Mouse (Mus musculus): ENCODE data around the gene Odf3l1.

Gene Odf3l1

DNA sequence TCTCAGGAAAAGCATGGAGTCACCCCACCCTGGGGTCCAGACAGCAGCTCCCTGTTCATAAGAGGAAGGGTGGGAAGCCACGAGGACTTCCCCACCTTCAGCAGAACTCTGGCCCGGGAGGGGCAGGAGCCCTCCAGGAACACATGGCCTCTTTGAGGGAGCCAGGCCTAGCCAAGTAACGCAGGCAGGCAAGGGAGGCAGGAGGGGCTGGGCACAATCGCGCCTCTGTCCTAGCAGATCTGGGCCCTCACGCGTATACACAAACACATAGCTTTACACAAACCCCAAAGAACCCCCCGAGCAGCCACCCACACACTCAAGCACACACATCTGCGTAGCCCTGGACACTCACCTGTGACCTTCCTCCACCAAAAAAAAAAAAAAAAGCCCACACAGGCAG, 16.3 kb upstream of the Odf3l1 start:
- no peak for DNase-seq

DNA sequence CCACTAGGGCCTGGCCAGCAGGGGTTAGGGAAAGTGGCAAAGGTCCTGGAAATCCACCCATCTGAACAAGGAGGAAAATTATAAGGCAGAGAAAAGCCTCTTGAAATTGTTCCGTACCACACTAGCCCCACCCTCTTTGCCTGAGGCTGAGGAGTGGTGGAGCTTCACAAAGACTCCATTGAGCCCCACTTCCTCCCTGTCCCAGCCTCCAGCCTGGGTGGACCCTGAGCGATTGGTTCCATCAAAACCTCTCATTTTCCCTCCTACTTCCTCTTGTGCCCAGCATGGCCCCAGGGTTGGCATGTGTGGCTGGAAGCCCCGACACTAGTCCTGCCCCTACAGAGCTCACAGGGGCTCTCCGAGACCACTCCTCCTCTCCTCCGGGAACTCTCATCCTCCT, 12.8 kb upstream of the Odf3l1 start:
- DNase-seq = no peak

DNA sequence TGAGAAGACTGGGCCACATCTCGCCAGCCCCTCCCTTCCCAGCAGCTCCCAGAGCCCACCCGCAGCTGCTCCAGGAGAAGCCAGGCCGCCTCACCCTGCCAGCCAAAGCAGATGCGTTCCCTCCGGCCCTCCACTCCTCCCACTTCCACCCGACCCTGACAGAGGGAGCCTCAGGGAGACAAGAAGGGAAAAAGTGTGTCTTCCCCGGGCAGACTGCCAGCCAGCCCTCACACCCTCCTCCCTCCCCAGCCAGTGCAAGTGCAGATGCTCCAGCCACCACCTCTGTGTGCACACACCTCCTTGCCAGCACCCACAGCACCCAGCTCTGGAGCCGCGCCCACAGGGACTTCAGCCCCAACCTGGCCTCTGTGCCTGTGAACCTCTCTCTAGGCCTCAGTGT, 12.3 kb upstream of the Odf3l1 start:
- DNase-seq = peak; percentile 54

DNA sequence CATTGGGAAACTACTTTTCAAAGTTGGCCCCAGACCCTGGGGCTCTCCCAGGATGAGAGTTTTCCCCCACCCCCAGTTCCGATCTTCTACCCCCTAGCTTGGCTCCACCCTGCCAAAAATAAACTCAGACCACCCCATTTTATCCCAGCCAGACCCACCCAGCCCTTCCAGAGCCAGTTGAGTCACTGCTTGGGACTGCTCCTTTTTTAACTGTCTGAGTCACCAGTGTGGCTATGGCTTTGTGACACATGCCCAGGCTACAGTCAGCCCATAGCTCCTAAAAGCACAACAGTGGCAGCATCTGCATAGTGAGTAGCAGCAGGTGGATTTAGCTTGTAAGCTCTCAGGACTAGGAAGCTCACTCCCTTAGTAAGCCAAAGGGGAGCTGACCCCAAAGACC, 8.6 kb upstream of the Odf3l1 start:
- no peak for DNase-seq

DNA sequence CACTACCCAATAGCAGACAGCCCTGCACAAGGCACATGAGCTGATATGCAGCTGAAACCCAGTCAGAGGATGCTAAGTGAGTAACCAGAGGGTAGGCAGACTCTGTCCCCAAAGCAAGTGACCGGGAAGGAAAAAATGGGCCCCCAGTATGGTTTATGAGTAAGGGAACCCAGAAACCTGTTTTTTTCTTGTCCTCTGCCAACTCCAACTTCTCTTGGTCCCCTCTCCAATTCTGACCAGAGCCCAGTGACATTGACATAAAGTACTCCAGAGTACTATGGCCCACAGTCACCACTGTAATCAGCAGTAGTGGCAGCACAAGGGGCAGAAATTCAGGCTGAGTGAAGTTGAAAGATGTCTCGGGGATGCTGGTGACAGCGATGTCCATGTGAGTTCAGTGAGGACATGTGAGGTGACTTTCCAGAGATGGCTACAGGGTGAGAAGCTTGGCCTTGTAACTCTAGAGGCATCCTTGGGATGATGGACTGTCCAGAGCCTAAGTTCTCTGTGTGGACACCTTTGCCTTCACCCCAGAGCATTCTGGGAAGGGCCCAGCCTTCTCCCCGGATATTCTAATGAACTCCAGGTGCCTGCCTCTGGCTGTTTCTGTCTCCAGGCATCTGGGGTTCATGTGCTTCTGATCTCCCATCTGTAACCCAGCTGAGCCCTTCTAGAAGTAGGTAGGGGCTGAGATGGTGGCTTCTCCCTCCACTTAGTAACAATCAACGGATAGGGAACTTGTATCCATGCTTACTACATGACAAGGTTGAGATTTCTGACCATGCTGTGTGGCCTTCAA, 7.8 kb upstream of the Odf3l1 start:
- DNase-seq = no peak

DNA sequence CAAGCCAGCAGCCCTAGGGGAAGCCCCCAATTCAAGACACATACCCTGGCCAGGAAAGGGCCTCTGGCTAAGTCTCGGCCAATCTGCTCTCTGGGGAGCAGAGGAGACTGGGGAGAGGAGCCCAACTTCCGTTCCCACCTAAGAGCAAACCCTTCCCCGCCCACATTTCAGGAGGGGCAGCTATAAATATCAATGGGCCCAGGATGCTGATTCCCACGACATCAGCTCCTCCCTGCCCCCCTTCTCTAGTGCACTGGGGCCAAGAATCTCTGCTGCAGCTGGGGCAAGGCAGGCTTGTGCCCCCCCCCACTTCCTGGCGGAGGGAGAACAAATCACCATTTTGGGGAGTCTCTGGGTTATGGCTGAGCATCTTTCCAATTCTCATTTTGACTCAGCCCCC, 6.7 kb upstream of the Odf3l1 start:
- DNase-seq = no peak

DNA sequence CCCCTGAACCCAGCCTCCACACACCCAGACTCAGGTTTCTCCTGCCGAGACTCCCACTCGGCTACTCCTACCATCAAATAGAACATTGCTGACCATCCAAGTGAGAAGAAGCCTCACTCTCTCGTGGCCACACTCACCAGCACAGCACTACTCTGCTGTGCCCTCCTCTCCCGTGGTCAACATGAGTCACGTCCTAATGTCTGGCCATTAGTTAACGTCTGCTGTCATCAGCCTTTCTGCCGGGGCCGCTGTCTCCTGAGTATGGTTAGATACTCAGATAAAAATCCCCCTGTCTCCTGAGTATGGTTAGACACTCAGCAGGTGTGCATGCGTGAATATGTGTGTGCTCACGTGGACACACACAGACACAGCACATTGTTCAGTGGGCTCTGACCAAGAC, 6.3 kb upstream of the Odf3l1 start:
- no peak for DNase-seq

DNA sequence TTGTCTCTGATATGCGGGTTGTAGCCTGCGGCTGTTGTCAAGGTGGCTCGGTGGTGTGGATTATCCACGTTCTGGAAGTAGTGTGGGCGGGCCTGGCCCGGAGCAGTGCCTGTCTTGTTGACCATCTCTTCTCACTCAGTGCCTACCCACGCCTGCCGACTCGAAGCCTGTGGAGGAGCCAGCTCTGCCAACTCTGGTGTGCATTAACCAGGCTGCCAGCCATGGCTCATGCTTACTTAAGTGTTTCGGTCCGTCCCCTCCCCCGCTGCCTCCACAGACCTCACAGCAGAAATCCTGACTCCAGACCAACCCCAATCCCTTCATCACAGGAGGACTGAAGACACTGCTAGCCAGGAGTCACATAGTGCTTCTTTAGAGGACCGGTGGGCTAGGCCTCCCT, 5.1 kb upstream of the Odf3l1 start:
- DNase-seq = peak; percentile 68

DNA sequence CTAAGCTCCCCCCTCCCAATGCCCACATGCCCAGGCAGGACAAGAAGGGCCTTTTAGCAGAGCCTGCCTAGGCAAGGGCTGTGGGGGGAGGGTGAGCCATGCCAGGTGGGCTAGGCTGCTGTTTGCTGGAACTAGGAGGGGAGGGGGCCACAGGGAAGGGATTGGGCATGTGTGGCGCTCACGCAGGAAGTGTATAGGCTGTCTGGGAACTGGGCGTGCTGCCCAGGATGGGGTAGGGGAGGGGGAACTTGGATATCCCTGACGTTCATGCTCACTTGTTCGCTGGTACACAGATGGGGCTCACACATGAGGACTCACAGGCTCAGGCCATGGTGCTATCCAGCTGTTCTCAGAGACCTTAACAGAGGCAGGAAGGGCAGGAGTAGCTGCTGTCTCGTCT, 3.8 kb upstream of the Odf3l1 start:
- peak; percentile 84 for DNase-seq

DNA sequence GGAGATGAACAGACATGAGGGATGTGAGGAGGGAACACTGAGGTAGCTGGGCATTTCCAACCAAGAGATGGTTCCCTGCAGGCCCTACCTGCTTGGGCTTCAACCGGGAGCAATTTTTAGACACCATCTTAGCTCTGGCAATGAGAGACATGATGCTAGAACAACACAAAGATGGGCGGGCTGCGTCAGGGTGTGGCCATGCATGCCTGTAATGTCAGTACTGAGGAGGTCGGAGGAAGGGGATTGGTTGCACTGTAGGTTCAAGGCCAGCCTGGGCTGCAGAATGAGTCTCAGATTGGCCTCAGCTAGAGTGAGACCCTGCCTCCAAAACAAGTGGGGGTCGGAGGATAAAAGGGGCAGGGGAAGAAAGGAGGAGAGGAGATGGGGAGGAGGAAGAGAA, 2.0 kb upstream of the Odf3l1 start:
- no peak for DNase-seq

DNA sequence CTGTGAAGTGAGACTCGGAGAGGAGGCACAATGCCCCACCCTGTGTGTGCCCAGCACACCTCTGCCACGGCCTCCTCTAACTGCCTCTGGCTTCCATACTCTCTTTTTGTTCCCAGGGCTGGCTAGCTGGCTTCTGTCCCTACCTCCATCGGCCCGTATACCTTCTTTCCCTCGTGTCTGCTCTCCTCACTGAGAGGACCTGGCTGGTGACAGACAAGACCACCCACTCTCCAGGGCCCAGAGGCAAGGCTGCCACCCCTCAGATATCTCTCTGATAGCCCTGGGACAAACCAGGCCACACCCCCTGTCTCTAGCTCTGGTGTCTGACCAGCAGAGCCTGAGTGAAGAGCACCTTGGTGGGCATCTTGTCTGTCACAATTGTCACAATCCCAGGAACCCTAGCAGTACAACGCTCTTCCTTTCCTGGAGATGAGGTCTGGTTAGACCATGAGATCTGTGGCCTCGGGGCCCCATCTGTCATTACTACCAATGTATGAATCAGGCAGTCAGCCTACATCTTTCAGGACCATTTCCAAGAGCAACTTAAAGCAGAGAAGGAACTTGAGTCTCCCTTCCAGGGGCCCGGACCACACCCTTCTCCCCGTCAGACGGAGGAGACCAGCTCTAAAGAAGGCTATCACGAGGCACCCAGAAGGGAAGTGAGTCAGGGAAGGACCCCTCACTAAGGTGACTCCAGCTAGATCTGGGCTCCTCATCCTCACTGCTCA, 1.4 kb upstream of the Odf3l1 start:
- DNase-seq = no peak

DNA sequence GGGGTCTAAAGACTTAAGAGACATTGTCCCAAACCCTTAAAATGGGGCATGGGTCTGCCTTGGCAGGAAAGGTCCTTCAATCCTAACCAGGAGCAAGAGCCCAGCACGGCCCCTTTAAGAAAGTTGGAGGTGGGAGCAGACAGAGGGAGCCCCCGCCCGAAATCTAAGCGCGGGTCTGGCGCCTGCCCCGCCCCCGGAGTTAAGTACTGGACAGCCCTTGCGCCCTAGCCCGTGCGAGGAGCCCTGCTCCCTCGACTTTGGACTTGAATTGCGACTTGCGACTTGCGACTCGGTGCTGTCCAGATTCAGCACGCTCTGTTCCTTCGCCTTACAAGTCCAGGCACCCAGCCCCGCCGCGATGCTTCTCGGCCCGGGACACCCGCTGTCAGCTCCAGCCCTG, 353 bp upstream of the Odf3l1 start, which contains the start of gene Cspg4:
Cspg4 (plus strand) TSS at position 202 of the 400 bp plus-strand sequence.
- no peak for DNase-seq

DNA sequence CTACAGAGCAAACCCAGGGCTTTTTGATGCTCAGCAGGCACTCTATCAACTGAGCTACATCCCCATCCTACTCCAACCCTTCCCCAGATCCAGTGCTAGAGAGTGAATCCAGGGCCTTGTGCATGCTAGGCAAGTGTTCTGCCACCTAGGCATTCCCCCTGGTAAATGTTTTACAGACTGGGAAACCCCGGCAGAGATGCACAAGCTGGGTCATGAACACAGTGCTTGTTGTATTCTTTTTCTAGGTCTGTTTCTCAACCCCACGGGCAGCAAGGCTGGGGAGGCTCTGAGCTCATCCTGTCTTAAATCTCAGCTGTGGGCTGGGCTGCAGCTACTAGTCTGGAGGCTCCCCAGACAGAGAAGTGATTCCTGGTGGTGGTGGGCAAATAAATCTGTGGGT, 1.6 kb downstream of the Odf3l1 start:
- no peak for DNase-seq

DNA sequence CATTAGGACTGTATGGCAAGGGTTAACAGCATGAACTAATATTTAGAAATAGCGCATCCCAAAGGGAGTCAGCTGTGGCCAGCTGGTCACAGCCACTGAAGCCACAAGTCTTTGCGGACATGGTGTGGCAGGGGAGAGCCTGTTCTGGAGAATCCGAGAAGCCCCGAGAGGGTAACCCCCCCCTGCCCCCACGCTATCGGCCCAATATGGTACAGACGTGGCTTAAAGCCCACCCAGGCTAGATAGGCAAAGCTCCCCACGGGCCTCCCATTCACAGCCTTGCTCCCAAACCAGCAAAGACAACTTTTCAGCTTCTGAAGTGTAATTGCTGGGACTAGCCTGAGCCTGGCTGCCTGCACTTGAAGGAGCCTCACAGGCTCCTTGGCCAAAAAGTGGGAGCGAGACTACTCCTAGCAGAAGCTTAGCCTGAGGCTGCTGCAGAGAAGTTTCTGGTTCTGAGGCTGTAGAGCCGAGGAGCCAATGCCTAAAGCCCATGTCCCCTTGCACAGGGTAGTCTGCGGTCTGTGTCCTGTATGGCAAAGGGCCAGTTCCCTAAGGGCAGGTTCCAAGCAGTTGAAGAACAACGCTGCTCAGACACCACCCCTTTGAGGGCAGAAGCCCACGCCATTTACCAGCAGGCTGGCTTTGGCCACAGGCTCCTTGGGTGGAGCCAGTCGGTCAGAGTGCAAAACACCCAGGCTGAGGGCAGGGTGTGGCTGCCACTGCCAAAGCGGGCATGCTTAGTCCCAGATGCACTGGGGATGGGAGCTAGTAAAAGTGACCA, 3.8 kb downstream of the Odf3l1 start:
- no peak for DNase-seq

DNA sequence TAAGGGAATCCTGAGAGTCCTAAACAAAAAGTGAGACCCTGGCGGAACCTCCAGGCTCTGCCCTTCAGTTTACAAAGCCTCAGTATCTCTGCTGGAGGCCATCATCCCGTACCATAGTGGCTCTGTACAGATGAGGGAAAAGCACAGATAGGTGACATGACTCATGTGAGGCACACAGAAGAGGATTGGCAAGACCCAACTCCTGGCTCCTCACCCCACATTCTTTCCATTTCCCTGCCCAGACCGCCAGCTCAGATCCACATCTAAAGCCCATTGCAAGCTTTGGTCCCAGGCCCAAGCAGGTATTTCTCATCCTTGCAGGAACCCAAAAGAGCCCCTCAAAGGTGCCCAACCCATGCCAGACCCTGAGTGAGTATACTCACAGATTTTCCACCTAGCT, 4.4 kb downstream of the Odf3l1 start:
- DNase-seq = no peak

DNA sequence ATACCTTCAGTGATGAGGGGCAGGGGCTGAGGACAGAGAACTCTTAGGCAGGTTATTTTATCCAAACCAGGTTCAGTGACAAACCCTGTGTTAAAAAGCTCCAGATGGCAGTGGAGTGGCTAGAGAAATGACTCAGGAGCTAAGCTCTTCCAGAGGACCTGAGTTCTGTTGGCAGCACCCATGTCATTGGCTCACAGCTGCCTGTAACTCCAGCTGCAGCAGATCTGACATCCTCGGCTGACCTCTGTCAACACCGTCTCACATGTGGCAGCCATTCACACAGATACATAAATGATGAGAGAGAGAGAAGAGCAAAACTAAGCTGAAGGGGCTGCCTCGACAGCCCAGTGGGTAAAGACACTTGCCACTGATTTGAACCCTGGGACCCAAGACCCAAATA, 7.0 kb downstream of the Odf3l1 start:
- no peak for DNase-seq

DNA sequence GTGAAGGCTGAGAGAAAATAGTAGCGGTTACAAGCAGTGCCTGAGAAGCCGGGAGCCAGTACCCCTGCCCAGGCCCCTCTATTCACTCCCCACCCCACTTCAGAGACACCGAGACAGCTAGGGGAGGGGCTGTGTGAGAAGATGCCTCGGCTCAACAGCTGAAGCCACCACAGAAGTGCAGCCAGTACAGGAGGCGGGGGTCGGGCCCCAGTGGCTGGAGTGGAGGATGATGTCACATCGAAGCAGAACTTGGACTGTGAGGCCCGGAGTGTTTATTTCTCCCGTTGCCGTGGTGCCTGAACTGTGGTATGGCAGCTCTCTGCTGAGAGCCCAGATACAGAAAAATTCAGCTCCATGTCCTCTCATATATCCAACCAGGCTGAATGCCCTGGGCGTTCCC, 12.7 kb downstream of the Odf3l1 start:
- DNase-seq = no peak

DNA sequence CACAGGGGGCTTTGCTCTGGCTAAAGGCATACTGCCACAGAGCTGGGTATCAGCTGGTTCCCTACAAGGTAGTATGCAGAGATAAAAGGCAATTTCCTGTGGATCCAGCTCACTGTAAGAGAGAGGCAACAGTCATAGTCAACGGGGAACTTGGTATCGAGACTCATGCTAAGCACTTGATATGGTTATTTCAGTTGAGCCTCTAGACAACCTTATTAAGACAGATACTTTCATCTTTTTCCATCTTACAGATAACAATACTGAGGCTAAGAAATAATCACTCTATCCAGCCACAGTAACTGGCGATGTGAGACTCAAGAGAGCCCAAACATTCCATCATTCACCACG, 13.6 kb downstream of the Odf3l1 start:
- no peak for DNase-seq

DNA sequence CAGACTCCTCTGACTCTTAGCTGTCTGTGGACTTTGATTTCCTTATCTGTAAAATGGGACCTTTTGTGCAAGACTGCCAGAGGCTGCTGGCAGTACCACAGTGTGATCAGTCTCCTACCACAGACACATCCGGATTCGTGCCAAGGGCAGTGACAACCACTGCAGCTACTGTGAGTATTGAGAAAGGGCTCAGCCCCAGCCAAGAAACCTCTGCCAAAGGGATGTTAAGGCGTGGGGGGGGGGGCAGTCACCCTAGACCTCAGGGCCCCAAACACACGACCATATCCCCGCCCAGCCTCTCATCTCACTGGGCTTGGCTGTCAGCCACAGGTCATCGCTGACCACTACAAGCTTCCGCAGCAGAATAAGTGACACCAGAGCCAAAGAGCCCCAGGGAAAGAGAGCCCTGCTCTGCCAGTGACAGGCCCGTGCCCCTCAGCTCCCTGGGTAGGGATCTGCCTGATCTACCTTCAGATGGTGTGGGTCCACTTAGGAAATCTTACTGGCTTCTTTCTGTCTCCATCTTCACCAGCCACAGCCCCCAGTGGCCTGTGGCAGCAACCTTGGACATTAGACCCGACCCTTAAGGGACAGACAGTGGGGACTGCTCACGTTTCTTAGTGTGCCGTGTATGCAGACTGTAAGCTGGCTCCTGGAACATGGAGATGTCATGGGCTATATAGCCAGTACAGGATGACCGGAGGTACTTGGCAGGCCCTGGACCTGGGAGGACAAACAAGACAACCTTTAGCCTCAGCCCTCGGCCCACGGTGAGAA, 14.2 kb downstream of the Odf3l1 start:
- no peak for DNase-seq

DNA sequence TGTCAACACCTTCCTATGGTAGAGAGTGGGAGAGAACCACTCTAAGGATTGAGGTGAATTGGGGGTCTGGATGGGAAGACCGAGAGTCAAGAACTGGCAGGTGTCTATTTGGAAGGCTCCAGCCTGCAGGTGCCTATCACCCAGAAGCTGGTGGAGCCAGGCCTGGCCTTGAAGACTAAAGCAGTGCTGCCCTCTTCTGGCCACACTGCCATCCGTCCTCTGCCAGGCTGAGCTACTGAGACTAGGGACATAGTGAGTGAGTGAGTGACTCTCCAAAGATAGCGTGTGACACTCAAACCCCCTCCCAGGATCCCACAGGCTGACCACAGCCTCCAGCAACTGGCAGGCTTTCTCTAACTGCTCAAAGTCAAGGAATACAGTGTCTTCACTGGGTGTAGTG, 17.0 kb downstream of the Odf3l1 start:
- peak; percentile 87 for DNase-seq

DNA sequence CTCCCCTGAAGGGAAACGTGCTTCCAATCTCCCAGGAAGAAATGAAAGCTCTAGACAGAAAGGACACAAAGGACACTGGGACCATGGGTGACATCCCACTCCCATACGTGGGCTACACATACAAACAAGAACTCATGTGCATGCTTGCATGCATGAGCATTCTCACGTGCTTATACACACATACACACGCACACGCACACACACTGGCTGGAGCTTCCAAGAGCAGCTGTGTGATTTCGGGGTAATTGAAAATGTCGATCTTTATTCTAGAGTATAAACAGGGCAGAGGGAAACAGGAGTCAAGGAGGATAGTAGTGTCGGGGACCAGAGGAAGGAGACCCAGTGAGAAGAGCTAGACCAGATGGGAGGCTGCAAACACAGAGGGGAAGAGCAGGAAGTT, 19.8 kb downstream of the Odf3l1 start:
- DNase-seq = no peak

DNA sequence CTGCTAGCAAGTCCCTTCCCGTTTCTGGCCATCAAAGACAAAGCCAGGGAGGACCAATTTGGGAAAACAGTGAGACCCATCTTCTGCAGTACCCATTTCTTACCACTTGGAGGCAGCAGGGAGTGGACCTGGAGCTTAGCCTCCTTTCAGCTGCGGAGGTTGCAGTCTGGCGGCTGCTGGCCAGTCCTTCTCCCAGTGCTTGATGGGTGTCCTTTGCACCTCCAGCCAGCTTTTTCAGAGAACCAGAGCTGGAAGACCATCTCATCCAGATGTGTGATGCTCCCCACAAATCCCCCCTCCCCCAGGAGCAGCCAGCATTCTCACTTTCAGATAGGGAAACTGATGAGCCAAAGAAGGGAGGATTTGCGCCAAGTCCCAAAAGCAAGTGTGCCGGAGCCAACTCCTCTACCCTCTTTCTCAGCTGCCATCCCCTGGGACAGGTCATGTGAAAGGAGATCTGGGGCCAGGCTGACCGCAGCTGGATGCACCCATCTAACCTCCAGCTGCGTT, 20.7 kb downstream of the Odf3l1 start:
- peak; percentile 68 for DNase-seq

DNA sequence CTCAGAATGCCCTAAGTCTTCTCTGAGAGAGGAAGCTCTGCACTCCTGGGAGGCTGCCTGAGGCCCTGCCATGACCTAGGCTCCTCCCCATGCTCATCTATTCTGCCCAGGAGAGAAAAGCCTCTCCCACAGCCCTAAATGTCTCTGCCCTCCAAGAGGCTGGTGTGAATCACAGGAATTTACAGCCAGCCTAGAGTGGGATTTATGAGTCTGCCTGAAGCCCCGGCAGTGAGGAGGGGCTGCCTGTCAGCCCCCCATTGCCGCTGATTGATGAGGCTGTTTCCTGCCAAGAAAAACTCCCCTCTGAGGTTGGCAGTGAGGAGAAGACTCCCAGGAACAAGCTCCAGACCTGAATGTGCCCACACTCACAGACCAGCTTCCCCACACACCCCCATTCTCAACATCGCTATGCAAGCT, 22.2 kb downstream of the Odf3l1 start:
- DNase-seq = no peak
